Mouse (Mus musculus): Measurements from ENCODE around the gene Maco1.
"Not testable (repeated sequence)": the region's sequence is repeated elsewhere in the genome, so short reads cannot be mapped to it uniquely, and the experiment has no call there.

Maco1 gene

DNA sequence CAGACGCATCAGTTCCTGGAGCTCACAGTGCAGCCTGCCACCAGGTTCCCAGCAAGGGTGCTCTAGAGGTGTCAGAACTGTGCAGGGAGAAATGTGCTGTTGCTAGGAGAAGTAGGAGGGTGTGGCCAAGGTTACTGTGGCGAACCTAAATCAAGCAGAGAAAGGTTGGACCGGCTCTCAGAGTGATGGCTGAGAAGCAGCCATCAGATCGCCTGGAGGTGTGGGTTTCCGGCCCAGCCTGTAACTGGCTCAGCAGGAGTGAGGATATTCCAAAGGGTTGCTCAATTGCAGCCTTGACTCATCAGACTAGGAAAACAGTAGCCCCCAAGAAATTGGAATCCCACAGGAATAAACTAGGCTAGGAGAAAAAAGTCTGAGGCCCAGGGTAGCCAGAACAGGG lies 3.4 kb upstream of the Maco1 start:
- no peak for DNase-seq

DNA sequence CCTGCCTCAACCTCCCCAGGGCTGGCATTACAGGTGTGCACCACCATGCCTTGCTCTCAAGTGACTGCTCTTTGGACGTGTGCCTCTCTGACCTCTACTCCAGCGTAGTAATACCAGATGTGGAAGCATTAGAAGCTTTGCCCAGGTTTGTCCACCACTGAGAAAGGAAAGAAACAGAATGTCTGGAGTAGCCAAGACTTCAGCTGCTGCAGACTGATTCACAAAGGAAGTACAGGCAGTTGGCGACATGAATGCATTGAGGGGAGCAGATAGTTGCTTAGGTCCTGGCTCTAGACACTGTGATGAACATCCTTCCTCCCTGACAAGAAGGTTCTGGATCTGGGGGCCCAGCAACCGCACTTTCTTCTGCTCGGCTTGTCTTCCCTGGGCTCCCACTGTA lies 2.9 kb upstream of the Maco1 start:
- DNase-seq = no peak

DNA sequence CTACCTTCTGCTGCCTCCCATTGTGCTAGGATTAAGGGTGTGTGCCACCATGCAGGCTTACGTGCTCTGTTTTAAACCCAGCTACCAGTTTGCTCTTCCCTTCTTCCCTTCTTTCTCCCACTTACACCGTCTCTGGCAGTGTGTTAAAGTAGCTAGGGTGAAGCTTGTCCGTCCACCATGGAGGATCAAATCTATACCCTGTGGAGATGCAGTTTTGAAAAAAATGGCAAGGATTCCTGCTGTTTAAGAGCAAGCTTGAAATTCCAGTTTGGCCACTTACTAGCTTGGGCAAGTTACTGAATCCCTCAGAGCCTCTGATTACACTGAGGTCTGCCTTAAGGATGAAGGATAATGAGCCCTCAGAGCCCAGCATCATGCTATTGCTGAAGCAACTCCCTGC lies 2.2 kb upstream of the Maco1 start:
- DNase-seq = no peak

DNA sequence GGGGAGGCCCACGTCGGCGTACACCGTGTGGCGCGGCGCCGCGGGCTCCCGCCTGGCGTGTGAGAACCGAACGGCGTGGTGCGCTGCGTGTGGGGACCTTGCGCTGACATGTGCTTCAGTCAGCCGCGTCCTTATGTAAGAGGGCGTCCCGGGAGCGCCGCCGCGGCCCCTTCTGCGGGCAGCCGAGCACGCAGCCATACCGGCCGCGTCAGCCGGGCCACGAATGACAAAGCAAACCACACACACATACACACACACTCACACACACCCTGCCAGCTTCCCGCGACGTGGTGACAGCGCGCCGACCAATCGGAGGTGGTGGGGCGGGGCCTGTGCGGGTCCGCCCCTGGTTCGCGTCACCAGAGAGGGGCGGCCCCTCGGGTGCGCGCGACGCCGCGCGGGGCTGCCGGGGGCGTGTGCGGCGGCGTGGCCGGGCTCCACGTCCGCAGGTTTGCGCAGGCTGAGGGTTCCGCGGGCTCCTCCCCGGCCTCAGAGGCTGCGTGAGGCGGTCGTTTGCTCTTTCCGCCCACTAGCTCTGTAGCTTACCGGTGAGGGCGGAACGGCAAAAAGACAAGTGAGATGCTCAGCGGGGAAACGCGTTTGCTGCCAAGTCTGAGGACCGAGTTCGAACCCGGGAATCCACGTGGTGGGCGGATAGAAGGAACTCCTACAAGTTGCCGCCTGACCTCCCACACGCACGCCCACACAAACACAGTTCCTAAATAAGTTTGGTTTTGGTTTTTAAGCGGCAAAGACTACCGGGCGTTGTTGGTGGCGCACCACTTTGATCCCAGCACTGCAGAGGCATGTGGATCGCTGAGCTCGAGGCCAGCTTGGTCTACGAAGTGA lies 716 bp upstream of the Maco1 start:
- DNase-seq = peak; percentile 96

DNA sequence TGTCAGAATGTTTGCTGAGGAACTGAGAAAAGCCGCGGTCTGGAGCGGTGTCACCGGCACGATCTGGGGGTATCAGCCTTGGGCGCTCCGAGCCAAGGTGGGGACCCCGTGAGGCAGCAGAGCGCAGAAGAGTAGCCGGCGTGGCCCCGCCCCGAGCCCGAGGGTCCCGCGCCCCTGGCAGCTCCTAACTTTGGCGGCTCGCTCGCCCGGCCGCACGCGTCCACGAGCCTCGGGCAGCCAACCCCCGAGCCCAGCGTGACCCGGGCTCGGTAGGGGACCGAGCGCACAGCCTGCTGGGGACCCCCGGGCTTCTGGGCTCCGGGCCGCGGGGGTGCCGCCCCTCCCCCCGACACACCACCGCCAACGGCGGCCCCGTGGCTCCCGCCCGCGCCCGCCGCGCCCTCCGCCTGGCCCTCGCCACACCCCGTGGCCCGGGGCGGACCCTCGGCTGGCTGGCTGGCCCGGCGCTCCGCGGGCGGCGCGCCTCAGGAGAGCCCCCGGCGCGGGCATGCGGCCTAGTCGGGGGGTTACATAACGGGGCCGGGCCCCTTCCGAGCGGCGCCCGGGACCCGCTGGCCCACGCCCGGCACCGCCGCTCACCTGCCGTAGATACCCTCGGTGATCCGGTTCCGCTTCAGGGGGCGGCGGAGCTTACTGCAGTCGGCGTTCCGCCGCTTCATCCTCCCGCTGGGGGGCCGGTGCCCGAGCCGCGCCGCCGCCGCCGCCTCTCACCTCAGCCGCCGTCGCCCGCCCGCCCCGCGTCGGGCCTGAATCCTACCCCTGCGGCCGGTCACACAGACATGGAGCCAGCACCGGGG lies 498 bp downstream of the Maco1 start:
- peak; percentile 57 for DNase-seq

DNA sequence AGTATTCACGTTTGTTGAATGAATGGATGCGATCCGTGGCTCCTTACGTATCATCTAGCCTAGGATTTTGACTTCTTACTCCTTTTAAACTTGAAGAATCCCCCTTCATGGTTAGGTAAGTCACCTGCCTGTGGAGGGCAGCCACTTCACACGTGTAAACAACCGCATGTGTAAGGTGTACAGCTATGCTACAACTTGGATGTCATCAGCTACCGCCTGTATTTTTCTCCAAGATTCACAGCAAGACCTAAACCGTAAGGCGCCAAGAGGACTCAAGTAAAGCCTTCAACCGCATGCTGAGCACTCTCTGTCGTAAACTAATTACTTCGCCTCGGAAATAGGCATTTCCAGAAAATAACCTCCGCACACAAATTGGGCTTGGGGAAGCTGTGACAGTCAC lies 1.3 kb downstream of the Maco1 start:
- peak; percentile 50 for DNase-seq

DNA sequence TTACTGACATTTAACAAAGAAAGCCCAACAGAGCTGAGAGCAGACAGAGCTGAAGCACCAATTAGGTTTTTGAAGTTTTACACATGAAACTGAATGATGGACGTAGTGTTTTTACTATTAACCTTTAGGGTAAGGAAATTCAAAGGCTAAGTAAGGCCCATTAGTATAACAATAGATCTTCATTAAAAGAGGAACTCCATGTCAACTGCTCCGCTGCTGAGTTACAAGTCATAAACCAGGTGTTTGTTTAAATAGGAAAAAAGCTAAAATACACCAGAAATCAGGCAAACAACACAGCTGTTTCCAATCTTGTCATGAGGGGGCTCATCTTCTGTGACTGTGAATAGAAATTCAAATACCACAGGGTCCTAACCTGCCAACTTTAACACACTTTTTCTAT lies 1.9 kb downstream of the Maco1 start:
- no peak for DNase-seq

DNA sequence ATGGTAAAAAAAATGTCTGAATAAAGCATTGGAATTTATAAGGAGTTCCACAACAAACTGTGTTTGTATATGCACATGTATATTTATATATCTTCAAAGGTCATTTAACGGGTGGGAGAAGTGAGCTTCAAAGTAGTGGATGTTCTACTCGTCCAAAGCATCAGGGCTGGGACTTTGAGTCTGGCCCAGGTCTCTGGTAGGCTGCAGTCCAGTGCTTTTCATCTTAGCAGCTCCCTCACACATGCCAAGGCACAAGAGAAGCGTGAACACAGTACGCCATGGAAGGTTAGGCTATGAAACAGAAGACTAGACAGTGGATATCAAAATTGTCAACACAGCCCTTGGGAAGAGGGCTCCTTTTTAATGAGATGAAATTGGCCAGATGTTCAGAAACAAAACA lies 2.6 kb downstream of the Maco1 start:
- no peak for DNase-seq

DNA sequence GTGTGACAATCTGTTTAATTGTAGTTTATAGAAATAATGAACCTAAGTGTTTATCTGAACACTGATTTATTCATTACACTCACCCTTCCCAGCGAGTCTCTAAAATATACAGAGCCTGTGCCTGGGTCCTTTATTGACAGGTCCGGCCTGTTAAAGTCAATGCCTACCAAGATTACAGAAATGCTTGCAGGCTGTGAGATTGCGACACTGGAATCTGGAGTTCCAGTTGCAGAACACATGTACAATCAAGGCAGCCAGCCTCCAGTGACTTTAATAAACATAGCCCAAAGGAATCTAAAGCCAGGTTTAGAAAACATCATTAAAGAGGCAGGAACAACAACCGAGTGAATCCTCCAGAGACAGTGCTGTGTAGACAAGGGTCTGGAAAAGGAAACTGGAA lies 5.6 kb downstream of the Maco1 start:
- DNase-seq = no peak

DNA sequence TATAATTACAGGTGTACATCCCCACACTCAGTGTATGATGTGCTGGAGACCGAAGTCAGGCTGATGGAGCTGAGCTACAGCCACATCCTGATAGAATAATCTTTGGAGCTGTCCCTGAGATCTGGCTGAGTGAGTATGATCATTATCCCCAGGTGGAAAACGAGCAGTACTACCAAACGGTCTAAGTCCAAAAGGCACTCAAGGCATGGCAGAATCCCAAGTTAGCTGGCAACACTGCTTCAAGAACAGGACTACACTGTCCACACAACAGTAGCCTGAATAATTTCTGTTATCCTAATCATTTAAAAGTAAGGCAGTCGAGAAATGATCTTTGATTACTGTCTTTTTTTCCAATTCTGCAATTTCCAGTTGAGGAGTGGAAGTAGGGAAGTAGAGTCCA lies 9.6 kb downstream of the Maco1 start:
- DNase-seq = no peak

DNA sequence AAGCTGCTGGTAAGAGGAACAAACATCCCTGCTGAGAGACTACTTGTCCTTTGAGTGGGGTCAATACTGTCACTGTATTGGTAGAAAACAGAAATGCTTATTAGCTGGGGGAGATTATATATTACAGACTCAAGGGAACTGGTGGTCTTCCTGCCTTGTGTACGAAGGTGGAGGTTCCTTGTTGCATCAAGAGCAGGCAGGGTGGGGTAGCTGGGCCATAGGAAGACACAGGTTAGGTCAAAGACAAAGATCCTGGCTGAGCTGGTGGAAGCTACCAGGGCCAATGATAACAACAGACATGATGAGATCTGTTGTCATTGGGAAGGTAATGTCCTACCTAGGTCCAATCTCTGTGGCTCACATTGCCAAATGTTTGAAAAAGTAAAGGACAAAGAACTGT lies 12.9 kb downstream of the Maco1 start:
- DNase-seq = no peak

DNA sequence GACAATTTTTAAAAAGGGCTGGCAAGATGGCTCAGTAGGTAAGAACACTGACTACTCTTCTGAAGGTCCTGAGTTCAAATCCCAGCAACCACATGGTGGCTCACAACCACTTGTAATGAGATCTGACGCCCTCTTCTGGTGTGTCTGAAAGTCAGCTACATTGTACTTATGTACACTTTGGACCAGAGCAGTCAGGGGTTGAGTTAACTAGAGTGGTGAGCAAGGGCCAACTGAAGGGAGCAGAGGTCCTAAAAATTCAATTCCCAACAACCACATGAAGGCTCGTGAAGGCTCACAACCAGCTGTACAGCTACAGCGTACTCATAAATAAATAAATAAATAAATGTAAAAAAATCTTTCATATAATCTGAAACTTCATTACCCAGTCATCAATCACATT lies 14.4 kb downstream of the Maco1 start:
- DNase-seq = not testable (repeated sequence)

DNA sequence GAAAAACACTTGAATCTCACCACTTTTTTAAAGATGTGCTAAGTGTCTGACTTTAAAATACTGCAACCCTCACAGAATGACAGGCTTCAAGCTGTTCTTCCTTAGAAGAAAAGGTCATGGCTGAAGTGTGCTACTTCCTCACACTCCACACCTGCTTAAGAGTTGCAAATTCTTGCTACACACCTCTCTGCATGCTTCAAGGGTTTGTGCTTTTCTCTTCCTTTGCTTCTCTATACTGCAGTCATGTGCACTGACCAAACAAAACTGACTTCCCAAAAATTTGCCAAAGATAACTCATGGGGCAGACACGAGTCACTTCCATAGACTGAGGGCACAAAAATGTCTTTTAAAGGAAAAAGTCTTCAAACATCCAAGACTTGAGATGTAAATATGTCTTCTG lies 14.9 kb downstream of the Maco1 start:
- no peak for DNase-seq

DNA sequence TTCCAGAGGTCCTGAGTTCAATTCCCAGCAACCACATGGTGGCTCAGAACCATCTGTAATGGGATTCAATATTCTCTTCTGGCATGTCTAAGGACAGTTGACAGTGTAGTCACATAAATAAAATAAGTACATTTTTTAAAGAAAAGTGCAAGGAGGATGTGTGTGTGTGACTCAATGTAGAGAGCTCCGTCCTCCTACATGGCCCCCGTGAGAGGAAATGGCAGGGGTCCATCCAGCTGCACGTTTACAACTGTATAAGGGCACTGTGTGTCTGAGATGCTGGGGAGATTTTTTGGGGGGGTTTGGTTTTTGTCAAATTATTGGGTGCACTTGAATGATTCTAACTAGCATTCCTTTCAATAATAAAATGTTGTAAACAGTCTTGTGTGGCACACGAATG lies 17.7 kb downstream of the Maco1 start:
- no peak for DNase-seq

DNA sequence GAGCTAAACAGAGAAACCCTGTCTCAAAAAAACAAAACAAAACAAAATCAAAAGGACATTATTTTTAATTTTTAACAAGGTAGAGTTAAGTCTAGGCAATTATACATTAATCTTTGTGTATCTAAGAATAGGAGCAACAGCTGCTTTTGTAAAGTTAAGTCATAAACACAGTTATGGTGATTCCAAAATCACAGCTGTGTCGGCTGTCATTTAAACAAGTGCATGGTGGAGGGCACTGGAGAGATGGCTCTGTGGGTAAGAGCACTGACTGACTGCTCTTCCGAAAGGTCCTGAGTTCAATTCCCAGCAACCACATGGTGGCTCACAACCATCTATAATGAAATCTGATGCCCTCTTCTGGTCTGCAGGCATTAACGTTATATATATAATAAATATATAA lies 21.2 kb downstream of the Maco1 start:
- no peak for DNase-seq

DNA sequence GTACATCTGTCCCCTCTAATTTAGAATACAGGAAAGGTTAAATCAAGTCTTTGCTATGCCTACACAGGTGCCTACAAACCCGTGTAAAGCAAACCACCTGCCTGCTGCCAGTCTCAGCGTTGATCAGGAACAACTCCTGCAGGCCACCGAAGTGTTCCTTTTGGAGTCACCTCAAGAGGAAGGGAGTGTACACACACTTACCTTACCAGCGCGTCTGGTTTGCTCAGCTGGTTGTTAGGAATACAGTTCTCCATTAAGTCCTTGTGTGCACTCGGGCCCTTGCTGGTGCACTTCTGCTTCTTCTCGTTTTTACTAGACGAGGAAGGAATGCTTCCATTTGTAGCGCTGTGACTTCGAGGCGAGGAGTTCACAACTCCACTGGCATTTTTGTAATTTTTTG lies 25.3 kb downstream of the Maco1 start:
- no peak for DNase-seq

DNA sequence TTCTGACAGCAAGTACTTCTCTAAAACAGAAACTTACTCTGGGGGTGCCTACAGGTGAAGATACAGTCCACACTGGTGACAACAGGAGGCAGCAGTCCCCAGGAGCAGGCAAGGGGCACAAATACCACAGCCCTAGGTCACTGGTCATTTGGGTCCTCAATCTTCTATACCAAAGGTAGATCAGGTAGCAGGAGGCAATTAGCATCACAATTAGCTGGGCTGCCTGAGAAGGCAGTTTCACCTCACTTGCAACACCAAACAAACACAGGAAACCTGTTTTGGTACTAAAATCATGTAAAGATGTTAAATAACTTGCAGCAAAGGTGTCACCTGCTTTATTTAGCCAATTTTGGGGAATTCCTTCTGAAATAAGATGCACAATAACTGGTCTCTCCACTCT lies 26.8 kb downstream of the Maco1 start:
- DNase-seq = no peak

DNA sequence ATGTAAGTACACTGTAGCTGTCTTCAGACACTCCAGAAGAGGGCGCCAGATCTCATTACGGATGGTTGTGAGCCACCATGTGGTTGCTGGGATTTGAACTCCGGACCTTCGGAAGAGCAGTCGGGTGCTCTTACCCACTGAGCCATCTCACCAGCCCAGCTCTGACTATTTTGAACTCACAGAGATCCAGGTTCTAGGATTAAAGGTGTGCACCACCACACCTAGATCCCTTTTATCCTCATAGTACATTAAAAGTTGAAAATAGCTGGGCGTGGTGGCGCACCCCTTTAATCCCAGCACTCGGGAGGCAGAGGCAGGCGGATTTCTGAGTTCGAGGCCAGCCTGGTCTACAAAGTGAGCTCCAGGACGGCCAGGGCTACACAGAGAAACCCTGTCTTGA lies 27.3 kb downstream of the Maco1 start:
- not testable (repeated sequence) for DNase-seq

DNA sequence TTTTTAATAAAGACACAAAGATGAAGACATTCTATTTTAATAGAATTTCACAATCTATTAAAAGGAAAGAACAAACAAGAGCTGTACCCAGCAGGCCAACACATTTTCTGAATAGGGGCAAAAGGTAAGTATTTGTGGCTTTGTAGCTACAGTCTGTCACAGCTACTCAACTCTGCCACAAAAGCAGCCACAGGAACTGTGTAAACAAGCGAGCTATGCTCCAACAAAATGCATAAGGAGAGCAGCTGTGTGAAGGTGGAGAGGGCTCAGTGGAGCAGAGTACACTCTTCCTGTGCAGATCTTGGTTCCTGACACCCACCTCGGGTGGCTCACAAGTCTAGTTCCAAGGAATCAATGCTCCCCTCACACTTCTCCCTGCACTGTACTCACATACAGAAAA lies 29.6 kb downstream of the Maco1 start:
- DNase-seq = no peak

DNA sequence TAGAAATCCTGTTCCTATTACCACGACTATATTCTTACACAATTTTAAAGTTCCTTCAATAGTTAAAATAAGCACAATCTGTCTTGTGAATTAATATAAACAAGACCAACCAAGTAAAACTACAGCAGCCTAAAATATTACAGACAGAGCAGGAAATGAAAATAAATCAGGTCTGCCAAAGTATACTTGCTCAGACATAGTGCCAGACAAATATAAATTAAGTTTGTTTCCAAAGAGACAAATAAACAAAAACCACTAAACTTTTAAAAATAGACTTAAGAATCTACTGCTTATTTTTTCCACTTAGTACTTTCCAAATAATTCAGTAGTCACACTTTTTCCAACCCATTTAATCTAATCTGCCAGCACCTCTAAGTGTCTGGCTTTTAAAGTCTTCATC lies 32.1 kb downstream of the Maco1 start:
- no peak for DNase-seq

DNA sequence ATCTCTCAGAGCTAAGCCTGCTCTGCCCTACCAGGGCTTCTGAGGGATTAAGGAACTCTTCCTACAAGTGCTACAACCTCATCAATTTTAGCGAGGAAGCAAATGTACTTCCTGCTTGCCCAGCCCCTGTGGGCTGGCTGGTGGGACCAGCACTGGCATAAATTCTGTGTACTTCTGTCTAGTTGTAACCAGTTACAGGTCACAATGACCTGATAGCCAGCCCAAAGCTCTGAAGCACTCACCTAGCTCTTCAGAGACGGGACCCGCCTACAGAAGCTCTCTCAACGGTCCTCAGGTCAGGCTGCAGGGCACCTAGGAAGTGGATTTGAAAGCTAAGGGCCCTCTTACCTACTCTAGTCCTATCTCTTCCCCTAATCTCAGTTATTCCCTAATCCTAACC lies 35.4 kb downstream of the Maco1 start:
- no peak for DNase-seq

DNA sequence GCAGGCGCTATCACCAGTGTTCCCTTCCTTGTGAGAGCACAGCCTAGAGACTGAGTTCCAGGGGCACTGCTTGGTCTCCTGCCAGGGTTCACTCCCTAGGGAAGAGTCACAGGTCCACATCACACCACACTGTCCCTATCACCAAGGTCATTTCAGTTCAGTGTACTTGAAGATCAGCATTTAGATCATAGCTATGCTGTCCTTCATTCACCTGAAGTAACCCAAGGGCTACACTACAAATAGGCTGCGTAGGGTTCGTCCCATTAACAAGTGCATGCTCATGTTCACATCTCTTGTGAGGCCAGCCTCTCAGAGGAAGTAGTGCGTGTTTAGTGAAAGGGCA lies 38.9 kb downstream of the Maco1 start:
- no peak for DNase-seq

DNA sequence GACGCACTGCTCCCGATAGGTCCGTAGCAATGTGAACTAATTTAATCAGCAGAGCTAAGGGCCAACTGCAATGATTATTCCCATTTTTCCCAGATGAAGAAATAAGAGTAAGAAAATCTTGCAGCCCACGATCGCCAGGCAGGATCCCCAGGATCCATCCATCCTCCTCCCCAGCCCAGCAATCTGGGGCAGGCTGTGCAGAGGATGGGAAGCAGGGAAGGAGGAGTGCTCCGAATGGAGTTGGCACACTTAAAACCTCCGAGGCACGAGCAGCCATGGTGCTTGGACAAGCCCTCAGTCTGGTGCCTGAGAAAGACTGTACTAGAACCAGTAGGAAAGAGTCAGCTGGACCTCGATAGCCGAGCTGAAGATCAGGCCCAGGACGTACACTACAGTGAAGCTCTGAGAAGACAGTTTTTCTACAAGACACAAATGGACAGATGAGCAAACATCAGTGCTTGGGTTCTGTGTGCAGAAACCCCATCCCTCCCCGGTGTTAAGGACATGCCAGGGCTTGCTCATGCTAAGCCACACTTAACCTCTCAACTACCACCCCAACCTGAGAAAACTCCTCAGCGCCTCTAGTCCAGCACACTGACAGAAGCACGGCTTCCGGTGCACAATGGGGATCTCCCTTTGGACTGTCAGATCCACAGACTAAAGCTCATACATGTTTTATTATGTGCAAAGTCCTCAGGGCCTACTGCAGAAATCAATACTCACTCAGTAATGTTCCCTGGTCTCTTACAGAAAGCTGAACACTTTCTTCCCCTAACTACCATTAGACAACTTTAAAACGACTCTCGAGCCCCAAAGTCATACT lies 39.5 kb downstream of the Maco1 start:
- no peak for DNase-seq

DNA sequence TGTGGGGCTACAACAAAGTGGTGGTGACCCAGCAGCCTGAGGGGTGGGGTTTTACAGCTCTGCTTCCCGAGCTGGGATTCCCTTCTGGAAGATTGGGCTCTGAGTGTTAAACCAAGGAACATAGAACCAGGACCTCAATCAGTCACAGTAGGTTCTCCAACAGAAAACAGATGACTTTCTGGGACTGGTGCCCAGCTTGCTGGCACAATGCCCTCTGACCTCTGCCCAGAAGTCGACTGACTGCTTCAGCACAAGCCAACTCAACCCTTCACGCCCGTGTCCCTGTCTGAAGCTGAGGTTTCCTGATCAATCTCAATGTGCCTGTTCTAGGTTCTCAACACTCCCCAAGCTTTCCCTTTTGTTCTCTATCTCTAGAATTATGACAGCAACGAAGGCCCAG lies 48.4 kb downstream of the Maco1 start:
- peak; percentile 76 for DNase-seq
